Mouse (Mus musculus): ENCODE measurements around the gene Dis3l2.

DNA sequence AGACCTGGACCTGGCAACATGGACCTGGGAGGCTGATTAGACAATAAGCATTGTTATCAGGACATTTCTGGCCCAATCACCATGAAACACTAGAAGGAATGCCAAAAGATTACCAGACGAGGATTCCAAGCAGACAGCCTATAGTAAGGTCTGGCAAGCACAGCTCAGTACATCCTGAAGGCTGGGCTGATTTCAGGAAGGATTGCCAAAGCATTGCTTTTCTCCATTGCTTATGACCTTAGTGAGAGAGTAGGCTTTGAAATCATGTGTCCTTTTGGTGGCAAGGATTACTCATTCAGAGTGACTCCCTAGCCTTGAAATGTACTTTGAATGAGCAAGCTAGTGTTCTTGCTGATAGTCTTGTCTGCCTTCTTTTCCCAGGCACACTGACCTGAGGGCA is 118.7 kb downstream of the Dis3l2 start:
- TF ChIP-seq CHD2 (IDR thresholded peaks at IDR 0.05; ENCODE audit: low read depth, low read length): no peak
- no peak for TF ChIP-seq ZC3H11A (IDR thresholded peaks at IDR 0.05; ENCODE audit: borderline replicate concordance, low read depth, low read length)
- TF ChIP-seq MAFK (IDR thresholded peaks at IDR 0.05; ENCODE audit: insufficient read depth, low read depth, low read length): no peak
- TF ChIP-seq ZNF384 (IDR thresholded peaks at IDR 0.05; ENCODE audit: low read depth, low read length): no peak
- no peak for TF ChIP-seq HCFC1 (IDR thresholded peaks at IDR 0.05; ENCODE audit: borderline replicate concordance, insufficient read depth, low read length)

Data from ES-E14 (cell line).